Mouse (Mus musculus) kidney, adult 2 months (tissue): ENCODE data around the gene Ttc25.

Source experiments
- CTCF ChIP-seq: fragments of 200-500 bp; conservative IDR thresholded peaks from 2 replicates; pipeline ENCODE4 v1.5.1; 2011; ENCODE audit warnings: low read depth, mild to moderate bottlenecking, control low read depth, low read length, moderate library complexity, mixed read lengths; ENCODE audit not compliant: insufficient read depth, insufficient read length
- POLR2A ChIP-seq: fragments of 200-500 bp; IDR thresholded peaks from one replicate; pipeline ENCODE4 v1.6.1; 2011; ENCODE audit warnings: low read depth, low read length, control low read depth

DNA sequence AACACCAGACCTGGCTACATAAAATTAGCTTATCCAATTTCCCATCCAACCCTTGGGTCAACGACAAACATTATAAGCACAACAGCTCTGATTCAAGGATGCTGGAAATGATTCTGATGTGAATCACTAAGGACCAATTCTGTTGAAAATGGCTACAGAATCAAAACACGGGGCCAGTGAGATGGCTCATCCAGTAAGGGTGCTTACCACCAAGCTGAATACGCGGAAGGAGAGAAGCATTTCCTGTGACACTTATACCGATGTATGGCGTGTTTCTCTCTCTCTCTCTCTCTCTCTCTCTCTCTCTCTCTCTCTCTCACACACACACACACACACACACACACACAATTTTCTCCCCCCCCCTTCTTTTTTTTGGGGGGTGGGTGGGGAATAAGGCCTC is 61.7 kb downstream of the Ttc25 start:
- TF ChIP-seq CTCF (no peak), POLR2A (no peak)
